In genomic region chr9:99727819-99728218, GRCm38 (mm10) we compare ENCODE assay signal across 32 mouse cellular contexts. TPM values are rescaled to one million over a fixed set of nuclear protein-coding genes. Genes with fewer than 3 reads are reported as not detected.
A peak's percentile ranks its signal among the peaks of the same experiment; 100 is the strongest.
DNase-seq lines count a peak whose midpoint lies in the region; ATAC-seq and TF ChIP-seq lines count a peak whose summit lies in the region.
"Had no signal": no experiment of that assay in that cellular context is flagged by ENCODE, and none has a peak within 500 bp of the region (broad histone marks: within the 10 kb centered on the region; RNA-seq: fewer than 3 reads in every experiment).

No protein-coding gene starts in this region.

- H3K9me3 ChIP-seq in heart, embryonic 13.5 days: no peaks in the 10 kb centered on the region
- no peaks in the 10 kb centered on the region for H3K9me3 ChIP-seq in kidney, embryonic 16.5 days (ENCODE audit: low read length)
- H3K9me3 ChIP-seq in lung, embryonic 15.5 days: no peaks in the 10 kb centered on the region
- H3K9me3 ChIP-seq in stomach, postnatal 0 days (ENCODE audit: control insufficient read depth, low read length): no peaks in the 10 kb centered on the region
- H3K9me3 ChIP-seq: embryonic facial prominence, embryonic 15.5 days; hindbrain, embryonic 15.5 days; liver, embryonic 12.5 days; midbrain, embryonic 12.5 days; neural tube, embryonic 15.5 days had no signal

- no peak for TF ChIP-seq POLR2A in kidney, adult 2 months (IDR thresholded peaks at IDR 0.05; ENCODE audit: low read depth, low read length)

- H3K36me3 ChIP-seq in heart, embryonic 13.5 days: no peaks in the 10 kb centered on the region
- no peaks in the 10 kb centered on the region for H3K36me3 ChIP-seq in kidney, adult 2 months (ENCODE audit: control insufficient read depth, insufficient read depth, low read length)
- no peaks in the 10 kb centered on the region for H3K36me3 ChIP-seq in kidney, embryonic 16.5 days (ENCODE audit: insufficient read depth, low read length)
- no peaks in the 10 kb centered on the region for H3K36me3 ChIP-seq in lung, embryonic 15.5 days
- no peaks in the 10 kb centered on the region for H3K36me3 ChIP-seq in stomach, postnatal 0 days (ENCODE audit: control insufficient read depth, insufficient read depth, low read length)
- H3K36me3 ChIP-seq: embryonic facial prominence, embryonic 15.5 days; hindbrain, embryonic 15.5 days; liver, embryonic 12.5 days; midbrain, embryonic 12.5 days; neural tube, embryonic 15.5 days had no signal

- peaks cover 4% of the 10 kb centered on the region; the same call in 1 of the 2 replicates for H3K4me1 ChIP-seq in heart, embryonic 13.5 days
- H3K4me1 ChIP-seq in kidney, adult 2 months (ENCODE audit: control insufficient read depth, insufficient read depth, low read length): no peaks in the 10 kb centered on the region
- no peaks in the 10 kb centered on the region for H3K4me1 ChIP-seq in kidney, embryonic 16.5 days (ENCODE audit: insufficient read depth, low read length)
- peaks cover 4% of the 10 kb centered on the region; the same call in 1 of the 2 replicates for H3K4me1 ChIP-seq in lung, embryonic 15.5 days
- no peaks in the 10 kb centered on the region for H3K4me1 ChIP-seq in stomach, postnatal 0 days (replicated peaks; ENCODE audit: control insufficient read depth, insufficient read depth)
- H3K4me1 ChIP-seq: embryonic facial prominence, embryonic 15.5 days; hindbrain, embryonic 15.5 days; liver, embryonic 12.5 days; neural tube, embryonic 15.5 days had no signal

- no peak for TF ChIP-seq EP300 in stomach, postnatal 0 days (optimal IDR thresholded peaks at IDR 0.05)

- WGBS in heart, embryonic 13.5 days: 30% methylated on average over 11 of the region's 11 CpGs
- WGBS in kidney, adult 2 months: 32% methylated on average over 11 of the region's 11 CpGs
- 55% methylated on average over 11 of the region's 11 CpGs for WGBS in kidney, embryonic 16.5 days
- 30% methylated on average over 11 of the region's 11 CpGs for WGBS in lung, embryonic 15.5 days
- WGBS in stomach, postnatal 0 days: 48% methylated on average over 11 of the region's 11 CpGs

- H3K4me2 ChIP-seq in heart, embryonic 13.5 days: peak overlapping the region; percentile 40
- H3K4me2 ChIP-seq in kidney, embryonic 16.5 days (replicated peaks; ENCODE audit: low read depth, low read length): no peak overlapping the region
- no peak overlapping the region for H3K4me2 ChIP-seq in lung, embryonic 15.5 days
- no peak overlapping the region; the same call in 1 of the 2 replicates for H3K4me2 ChIP-seq in stomach, postnatal 0 days (replicated peaks; ENCODE audit: low read depth)
- H3K4me2 ChIP-seq: embryonic facial prominence, embryonic 15.5 days; hindbrain, embryonic 15.5 days; liver, embryonic 12.5 days; midbrain, embryonic 12.5 days; neural tube, embryonic 15.5 days had no signal

- H3K4me3 ChIP-seq in heart, embryonic 13.5 days: no peak overlapping the region
- no peak overlapping the region for H3K4me3 ChIP-seq in kidney, adult 2 months (ENCODE audit: insufficient read depth, low read depth, low read length)
- no peak overlapping the region for H3K4me3 ChIP-seq in kidney, embryonic 16.5 days (ENCODE audit: low read length)
- H3K4me3 ChIP-seq in lung, embryonic 15.5 days: no peak overlapping the region
- no peak overlapping the region for H3K4me3 ChIP-seq in stomach, postnatal 0 days (ENCODE audit: low read depth, low read length)
- H3K4me3 ChIP-seq: embryonic facial prominence, embryonic 15.5 days; hindbrain, embryonic 15.5 days; liver, embryonic 12.5 days; midbrain, embryonic 12.5 days; neural tube, embryonic 15.5 days had no signal

- no peak overlapping the region for H3K9ac ChIP-seq in heart, embryonic 13.5 days
- H3K9ac ChIP-seq in kidney, embryonic 16.5 days (replicated peaks; ENCODE audit: low read length): no peak overlapping the region
- H3K9ac ChIP-seq in lung, embryonic 15.5 days: no peak overlapping the region
- no peak overlapping the region for H3K9ac ChIP-seq in stomach, postnatal 0 days (ENCODE audit: low read length)
- H3K9ac ChIP-seq: embryonic facial prominence, embryonic 15.5 days; hindbrain, embryonic 15.5 days; liver, embryonic 12.5 days; midbrain, embryonic 12.5 days; neural tube, embryonic 15.5 days had no signal

- no peak overlapping the region for H3K27ac ChIP-seq in heart, embryonic 13.5 days (replicated peaks)
- H3K27ac ChIP-seq in kidney, adult 2 months (ENCODE audit: insufficient read depth, low read depth, low read length): no peak overlapping the region
- H3K27ac ChIP-seq in kidney, embryonic 16.5 days (ENCODE audit: low read length): no peak overlapping the region
- H3K27ac ChIP-seq in lung, embryonic 15.5 days: peak overlapping the region; percentile 51; the same call in 1 of the 2 replicates
- no peak overlapping the region for H3K27ac ChIP-seq in stomach, postnatal 0 days (replicated peaks)
- H3K27ac ChIP-seq: embryonic facial prominence, embryonic 15.5 days; hindbrain, embryonic 15.5 days; liver, embryonic 12.5 days; midbrain, embryonic 12.5 days; neural tube, embryonic 15.5 days had no signal

- no peak for ATAC-seq in heart, embryonic 13.5 days (ENCODE audit: extremely low read depth, insufficient number of reproducible peaks, low FRiP score, low TSS enrichment)
- no peak for ATAC-seq in kidney, embryonic 16.5 days (ENCODE audit: low FRiP score, low TSS enrichment)
- no peak for ATAC-seq in lung, embryonic 15.5 days (ENCODE audit: borderline replicate concordance, extremely low read depth, low FRiP score, low TSS enrichment)
- 0 out of 2 replicates have a peak, but pooled peaks have one; percentile 3 for ATAC-seq in stomach, postnatal 0 days (ENCODE audit: low FRiP score, low TSS enrichment)
- ATAC-seq: CD4-positive, CD25-positive, alpha-beta regulatory T cell, adult 4 months; forebrain, embryonic 14.5 days; liver, embryonic 12.5 days had no signal

- no peaks in the 10 kb centered on the region for H3K27me3 ChIP-seq in heart, embryonic 13.5 days (replicated peaks)
- no peaks in the 10 kb centered on the region for H3K27me3 ChIP-seq in kidney, adult 2 months (replicated peaks; ENCODE audit: control insufficient read depth, insufficient read depth, low read length)
- H3K27me3 ChIP-seq in kidney, embryonic 16.5 days (ENCODE audit: insufficient read depth, low read length): no peaks in the 10 kb centered on the region
- no peaks in the 10 kb centered on the region for H3K27me3 ChIP-seq in lung, embryonic 15.5 days
- H3K27me3 ChIP-seq in stomach, postnatal 0 days (ENCODE audit: control insufficient read depth, insufficient read depth, low read length): no peaks in the 10 kb centered on the region
- H3K27me3 ChIP-seq: liver, embryonic 12.5 days; neural tube, embryonic 15.5 days had no signal

- no peak for TF ChIP-seq CTCF in kidney, adult 2 months (conservative IDR thresholded peaks at IDR 0.05; ENCODE audit: insufficient read depth, insufficient read length, low read depth, low read length)
- TF ChIP-seq CTCF in stomach, postnatal 0 days (IDR thresholded peaks at IDR 0.05; ENCODE audit: low read depth): no peak

- no peak for DNase-seq in heart, adult 18-20 months
- peak; percentile 55 for DNase-seq in kidney, adult 2 months
- DNase-seq in lung, postnatal 36 days: no peak
- no peak for DNase-seq in stomach, postnatal 0 days (ENCODE audit: low spot score)
- DNase-seq: adrenal gland, postnatal 25 days; cerebellum, adult 8-10 months; kidney, postnatal 14 days; layer of hippocampus, postnatal 36 days; lung, adult 18-20 months; right cerebral cortex, adult 18-20 months; right cerebral cortex, postnatal 4 days had no signal

RNA-seq across cellular contexts. Expression of gene Cldn18, which starts 10.8 kb away (rescaled TPM):
- polyA plus RNA-seq in heart, embryonic 13.5 days (2015; fragmentation: Nextera tagmentation; extraction: Ambion mirVana): 3.3 and 3.6 TPM in 2 replicates
- total RNA-seq in heart, adult 18-20 months (2021): not detected
- polyA plus RNA-seq in kidney, adult 2 months (2012; rRNA removed): 0.08 and 0.11 TPM in 2 replicates
- polyA plus RNA-seq in kidney, embryonic 16.5 days (2015; fragmentation: Nextera tagmentation; extraction: Ambion mirVana): 6.1 TPM in 1 of 2 replicates, not detected in the other
- polyA plus RNA-seq in lung, embryonic 15.5 days (2015; fragmentation: Nextera tagmentation; extraction: Ambion mirVana): 311 and 329 TPM in 2 replicates
- 591 and 619 TPM in 2 replicates for polyA plus RNA-seq in stomach, postnatal 0 days (2015; fragmentation: Nextera tagmentation; extraction: Ambion mirVana)
- total RNA-seq: adrenal gland, postnatal 25 days; common myeloid progenitor, adult 5-6 weeks; gastrocnemius, adult 8-10 months; hematopoietic stem cell, adult 5-6 weeks; layer of hippocampus, adult 8-10 months; layer of hippocampus, postnatal 36 days; left cerebral cortex, postnatal 10 days; megakaryocyte, adult 5-6 weeks had no signal
- polyA plus RNA-seq: brain, embryonic 14.5 days; CD4-positive, CD25-positive, alpha-beta regulatory T cell, adult 4 months; embryonic facial prominence, embryonic 15.5 days; forebrain, embryonic 14.5 days; frontal cortex, adult 2 months; gonadal fat pad, adult 2 months; limb, embryonic 11.5 days; liver, embryonic 12.5 days; midbrain, embryonic 12.5 days; neural tube, embryonic 15.5 days; thymus, postnatal 0 days had no signal

Comparison
In these comparisons a context has a peak if more than half of its experiments do, and no peak if none do; other contexts are left out.
1. RNA of gene Cldn18, which starts 10.8 kb away (polyA plus RNA-seq): 591 to 619 TPM in stomach, postnatal 0 days and 311 to 329 TPM in lung, embryonic 15.5 days; 6.1 TPM in kidney, embryonic 16.5 days, 3.3 to 3.6 TPM in heart, embryonic 13.5 days and 0.08 to 0.11 TPM in kidney, adult 2 months; every median in the first group is over 10 times any median in the second.